Mouse (Mus musculus): Measurements from ENCODE around the gene Utp15.

DNA sequence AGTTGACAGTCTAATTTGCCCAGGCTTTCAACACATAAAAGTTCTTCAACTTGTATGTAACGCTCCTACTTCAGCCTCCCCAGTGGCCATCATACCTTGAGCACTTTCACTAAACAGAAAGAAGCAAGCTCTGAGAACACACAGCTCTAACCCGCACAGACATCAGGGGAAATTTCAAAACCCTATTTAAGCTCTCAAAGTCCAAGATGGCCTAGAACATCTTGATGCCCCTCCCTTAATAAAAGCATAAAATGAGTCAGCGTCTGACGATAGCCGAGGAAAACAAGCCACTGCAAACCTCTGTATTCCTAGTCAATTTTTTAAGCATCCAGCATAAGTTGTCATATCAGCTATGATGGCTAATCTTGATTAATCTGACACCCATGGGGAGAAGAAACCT is 48.8 kb upstream of the Utp15 start:
- TF ChIP-seq CTCF (IDR thresholded peaks at IDR 0.05; ENCODE audit: low read depth, low read length) = no peak
- TF ChIP-seq POLR2A (IDR thresholded peaks at IDR 0.05; ENCODE audit: borderline replicate concordance, low read depth, low read length) = no peak

All from bone marrow macrophage, adult 2 months (primary cell).